Mouse (Mus musculus): ENCODE measurements around the gene Vamp9.
A peak's percentile ranks its signal among the peaks of the same experiment; 100 is the strongest.

The Vamp9 gene

GRCm38 (mm10) chr5:99906181-99906956 lies at the start of gene Vamp9:
Vamp9 (plus strand) TSS chr5:99906254.
- DNase-seq (ENCODE audit: low read depth, low spot score) = peak; percentile 98

GRCm38 (mm10) chr5:99857106-99857637 lies 48.9 kb upstream of the Vamp9 start:
- DNase-seq (ENCODE audit: low read depth, low spot score) = peak; percentile 17

DNA sequence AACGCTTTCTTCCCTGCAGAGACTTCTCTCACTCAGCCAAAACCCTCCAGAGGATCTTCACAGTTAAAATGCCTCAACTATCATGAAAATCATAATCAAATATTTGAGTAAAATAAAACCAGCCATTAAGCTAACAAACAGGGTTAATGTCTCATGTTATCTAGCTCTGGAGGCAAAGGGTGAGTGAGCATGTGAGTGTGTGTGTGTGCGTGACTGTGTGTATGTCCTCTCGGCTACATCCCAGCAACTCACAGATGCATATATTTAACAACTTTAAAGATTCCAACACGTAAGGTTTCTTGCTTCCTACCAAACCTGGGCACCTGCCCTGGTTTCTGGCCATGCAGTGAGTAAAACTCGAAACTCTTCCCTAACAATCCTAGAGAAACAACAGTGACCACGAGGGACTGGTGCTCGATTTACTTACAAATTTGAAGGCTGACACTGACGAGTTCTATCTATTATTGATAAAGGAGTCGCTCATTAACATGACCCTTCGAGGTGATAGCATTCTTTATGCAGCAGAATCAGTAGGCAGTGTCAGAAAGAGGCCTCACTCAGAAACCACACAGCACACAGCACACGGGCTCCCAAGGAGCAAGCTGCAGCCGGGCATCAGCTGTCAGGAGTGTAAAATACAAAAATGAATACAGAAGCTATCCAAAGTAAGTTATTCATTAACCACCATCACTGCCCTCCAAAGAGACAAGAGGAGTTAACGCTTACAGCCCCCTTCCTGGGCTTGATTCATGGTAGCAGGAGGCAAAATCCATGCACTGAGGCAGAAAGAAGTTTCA lies 46.2 kb upstream of the Vamp9 start:
- DNase-seq (ENCODE audit: low read depth, low spot score) = no peak

GRCm38 (mm10) chr5:99861816-99862215 lies 44.2 kb upstream of the Vamp9 start:
- no peak for DNase-seq (ENCODE audit: low read depth, low spot score)

DNA sequence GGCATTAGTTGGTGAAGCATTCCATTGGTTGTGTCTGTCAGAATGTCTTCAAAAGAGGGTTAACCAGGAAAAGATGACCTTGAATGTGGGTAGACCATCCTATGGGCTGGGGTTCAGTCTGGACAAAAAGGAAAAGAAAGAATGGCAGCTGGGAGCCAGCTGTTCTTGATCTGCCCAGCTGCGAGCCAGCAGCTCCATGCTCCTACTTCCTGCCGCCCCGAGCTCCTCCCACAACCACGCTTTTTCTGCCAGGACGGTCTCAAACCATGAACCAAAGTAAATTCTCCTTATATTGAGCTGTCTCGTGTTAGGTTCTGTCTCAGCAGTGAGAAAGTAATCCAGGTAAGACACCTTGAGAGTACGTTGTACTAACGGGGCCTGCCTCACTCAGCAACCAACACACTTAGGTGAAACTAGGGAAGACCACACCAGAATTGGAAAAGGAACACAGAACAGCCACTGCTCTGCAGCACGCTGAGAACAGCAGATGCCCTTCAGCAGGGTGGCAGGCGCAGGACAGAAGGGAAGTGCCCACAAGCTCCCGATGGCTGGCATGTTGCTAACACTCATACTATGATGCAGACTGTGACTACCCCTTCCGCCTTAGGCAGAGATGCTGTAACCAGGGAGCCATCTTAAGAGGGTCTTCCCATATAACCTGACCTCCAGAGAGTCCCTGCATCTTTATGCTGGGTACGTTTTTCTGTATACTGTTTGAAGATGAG lies 42.2 kb upstream of the Vamp9 start:
- DNase-seq (ENCODE audit: low read depth, low spot score) = no peak

GRCm38 (mm10) chr5:99865779-99866178 lies 40.3 kb upstream of the Vamp9 start:
- no peak for DNase-seq (ENCODE audit: low read depth, low spot score)

- peak; percentile 18 for DNase-seq (ENCODE audit: low read depth, low spot score)
Measured at GRCm38 (mm10) chr5:99868286-99868685, 37.8 kb upstream of the Vamp9 start.

DNA sequence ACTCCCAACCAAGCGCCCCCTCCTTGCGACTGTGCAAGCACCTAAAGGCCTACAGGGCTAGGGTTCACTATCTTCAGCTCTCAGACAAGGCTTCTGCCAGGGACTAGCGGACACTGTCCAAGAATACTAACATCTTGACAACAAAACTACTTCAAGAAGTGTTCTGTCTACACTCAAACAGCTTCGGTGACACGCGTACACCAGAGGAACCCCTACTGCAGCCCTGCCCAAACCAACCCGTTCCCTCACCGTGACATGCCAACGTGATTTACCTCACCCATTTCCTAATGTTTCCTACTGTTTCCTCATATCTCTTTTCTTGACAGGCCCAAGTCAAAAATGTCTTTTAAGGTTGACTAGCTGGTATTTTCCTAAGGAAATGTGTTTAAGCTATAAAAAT lies 37.1 kb upstream of the Vamp9 start:
- DNase-seq (ENCODE audit: low read depth, low spot score) = no peak

DNA sequence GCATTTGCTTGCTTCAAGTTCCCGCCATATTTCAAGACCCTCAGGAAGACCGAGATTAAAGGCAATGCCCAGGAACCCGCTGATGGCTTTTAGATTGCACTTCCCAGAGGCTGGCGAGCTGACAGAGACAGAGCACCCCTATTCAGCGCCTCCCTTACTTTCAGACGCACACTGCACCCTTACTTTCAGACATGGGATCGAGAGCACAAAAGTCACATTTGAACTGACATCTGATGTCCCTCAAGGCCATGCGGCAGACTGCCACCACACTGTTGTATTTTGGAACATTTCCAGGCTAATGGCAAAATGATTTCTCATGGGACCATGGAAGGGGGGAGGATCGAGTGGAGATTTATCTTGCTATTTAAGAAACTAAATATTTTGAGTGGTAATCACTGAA lies 28.5 kb upstream of the Vamp9 start:
- no peak for DNase-seq (ENCODE audit: low read depth, low spot score)

GRCm38 (mm10) chr5:99882441-99882840 lies 23.6 kb upstream of the Vamp9 start:
- DNase-seq (ENCODE audit: low read depth, low spot score) = no peak

DNA sequence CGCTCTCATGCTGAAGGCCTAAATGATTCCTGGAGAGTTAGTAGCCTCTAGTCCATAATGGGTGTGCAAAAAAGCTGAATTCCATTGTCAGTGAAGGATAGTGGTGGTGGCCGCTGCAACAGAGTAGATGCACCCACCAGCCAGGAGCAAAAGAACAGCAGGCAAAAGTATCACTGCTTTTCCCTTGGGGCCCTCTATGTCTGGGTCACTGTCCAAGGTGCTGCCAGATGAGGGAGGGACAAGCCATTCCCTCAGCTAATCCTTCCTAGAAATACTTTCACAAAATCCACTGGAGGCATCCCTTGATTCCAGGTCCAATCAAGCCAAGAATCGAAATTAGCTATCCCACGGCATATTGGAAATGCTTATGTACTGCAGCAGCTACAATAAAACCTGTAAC lies 22.0 kb upstream of the Vamp9 start:
- DNase-seq (ENCODE audit: low read depth, low spot score) = peak; percentile 28

DNA sequence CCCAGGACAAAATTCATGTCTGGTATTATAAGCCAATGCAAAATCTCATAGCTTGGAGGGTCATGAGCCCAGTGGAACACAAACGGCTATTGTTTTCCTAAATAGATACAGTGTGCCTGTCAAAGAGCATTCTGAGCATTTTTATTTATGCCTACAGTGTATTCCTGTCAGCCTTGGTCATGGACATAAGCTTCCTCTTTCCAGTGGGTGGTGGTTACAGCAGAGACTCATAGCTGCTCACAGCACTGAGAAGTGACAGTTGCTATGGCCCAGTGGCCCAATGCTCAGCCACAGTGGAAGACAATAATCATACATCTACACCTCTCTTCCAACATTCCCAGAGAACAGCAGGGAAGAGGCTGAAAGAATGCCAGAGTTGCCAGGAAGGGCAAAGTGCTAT lies 18.9 kb upstream of the Vamp9 start:
- DNase-seq (ENCODE audit: low read depth, low spot score) = no peak

GRCm38 (mm10) chr5:99891516-99892441 lies 14.3 kb upstream of the Vamp9 start:
- DNase-seq (ENCODE audit: low read depth, low spot score) = peak; percentile 69

DNA sequence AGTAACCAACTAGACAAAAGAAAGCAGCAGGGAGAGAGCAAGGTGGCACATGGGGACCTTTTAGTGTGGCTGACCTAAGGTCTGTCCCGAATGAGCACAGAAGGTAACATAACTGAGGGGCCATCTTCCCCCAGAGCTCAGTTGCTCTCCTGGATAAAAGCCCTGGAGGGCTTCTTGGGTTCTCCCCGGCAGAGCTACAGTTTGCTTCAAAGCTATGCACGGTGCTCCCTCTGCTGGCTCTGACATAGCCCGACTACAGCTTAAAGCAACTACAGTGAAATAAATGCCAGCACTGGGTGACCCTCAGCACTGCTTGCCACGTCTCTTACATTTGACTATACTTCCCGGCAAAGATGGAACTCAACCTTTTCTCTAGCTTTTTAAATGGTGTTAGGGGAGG lies 6.0 kb upstream of the Vamp9 start:
- peak; percentile 44 for DNase-seq (ENCODE audit: low read depth, low spot score)

DNA sequence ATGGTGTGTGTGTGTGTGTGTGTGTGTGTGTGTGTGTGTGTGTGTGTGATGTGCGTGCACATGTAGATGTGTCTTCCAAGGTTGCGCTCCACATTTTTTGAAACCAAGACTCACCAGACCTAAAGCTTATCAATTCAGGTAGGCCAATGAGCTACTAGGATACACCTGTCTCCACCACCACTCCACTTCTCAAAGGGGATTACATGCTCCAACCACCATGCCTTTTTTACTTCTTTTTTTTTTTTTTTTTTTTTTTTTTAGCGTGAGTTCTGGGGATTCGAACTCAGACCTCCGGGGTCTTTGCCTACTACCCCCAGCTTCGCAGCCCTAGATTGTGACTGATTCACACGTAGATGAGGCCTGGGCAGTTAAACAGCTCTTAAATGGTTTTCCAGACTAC lies 323 bp upstream of the Vamp9 start:
- DNase-seq (ENCODE audit: low read depth, low spot score) = peak; percentile 4

- no peak for DNase-seq (ENCODE audit: low read depth, low spot score)
Measured at GRCm38 (mm10) chr5:99915494-99915893, 9.4 kb downstream of the Vamp9 start.

DNA sequence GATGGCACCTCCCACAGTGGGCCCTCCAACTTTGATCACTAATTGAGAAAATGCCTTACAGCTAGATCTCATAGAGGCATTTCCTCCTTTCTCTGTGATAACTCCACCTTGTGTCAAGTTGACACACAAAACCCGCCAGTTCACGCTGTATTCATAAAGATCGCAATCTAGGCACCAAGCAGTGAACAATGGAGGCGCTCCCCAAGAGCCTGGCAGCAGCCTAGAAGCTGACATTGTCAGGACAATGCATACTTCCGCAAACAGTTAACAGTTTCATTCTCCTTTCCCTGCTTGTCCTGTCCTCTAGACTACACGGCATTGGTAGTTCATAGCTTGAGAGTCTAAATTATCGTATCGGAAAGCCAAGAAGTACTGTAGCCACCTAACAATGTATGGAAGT lies 16.0 kb downstream of the Vamp9 start:
- DNase-seq (ENCODE audit: low read depth, low spot score) = peak; percentile 74

GRCm38 (mm10) chr5:99927951-99928350 lies 21.9 kb downstream of the Vamp9 start:
- peak; percentile 80 for DNase-seq (ENCODE audit: low read depth, low spot score)

- no peak for DNase-seq (ENCODE audit: low read depth, low spot score)
Measured at GRCm38 (mm10) chr5:99931910-99932309, 25.9 kb downstream of the Vamp9 start.

- no peak for DNase-seq (ENCODE audit: low read depth, low spot score)
Measured at GRCm38 (mm10) chr5:99939440-99939839, 33.4 kb downstream of the Vamp9 start.

DNA sequence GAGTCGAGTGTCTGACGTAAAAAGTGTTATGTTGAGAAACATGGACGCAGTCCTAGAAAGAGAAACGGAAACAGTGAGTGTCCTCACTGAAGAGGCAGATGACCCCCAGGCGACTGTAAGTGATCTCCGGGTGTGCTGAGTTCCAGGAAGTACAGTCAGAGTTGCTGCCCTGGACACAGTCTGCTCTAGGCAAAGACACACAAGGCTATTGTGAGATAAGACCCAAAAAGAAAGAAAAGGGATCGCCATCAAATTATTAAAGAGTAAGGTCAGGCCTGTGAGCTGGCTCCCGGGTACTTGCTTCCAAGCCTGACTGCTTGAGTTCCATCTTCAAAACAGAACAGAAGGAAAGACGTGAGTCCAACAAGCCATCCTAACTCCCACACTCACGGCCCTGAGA lies 35.2 kb downstream of the Vamp9 start:
- DNase-seq (ENCODE audit: low read depth, low spot score) = no peak

Measured in ZHBTc4 (cell line).